Mouse (Mus musculus) gastrocnemius, postnatal 36 days (tissue): ENCODE results near the gene Plekho1. TPM values are rescaled to one million over a fixed set of nuclear protein-coding genes. Genes with fewer than 3 reads are reported as not detected.
"Not testable (repeated sequence)": the region's sequence is repeated elsewhere in the genome, so short reads cannot be mapped to it uniquely, and the experiment has no call there.

ENCODE experiments used
- DNase-seq, 2 experiments: peaks; one replicate each; pipeline ENCODE4 v3.0.0; 2022
- intact Hi-C: fragments of 180-260 bp; cut with DNase I; formaldehyde crosslinking; loops from one replicate; pipeline ENCODE4 v1.15.1; 2025
- long read RNA-seq, 2 experiments: library from polyadenylated mRNA; stranded (forward); transcript quantifications; one replicate each; pipeline ENCODE4 v2.0.0; 2021
- total RNA-seq, 2 experiments: library from RNA; stranded (reverse); gene quantifications; 2 replicates each; pipeline ENCODE4 v1.2.3; 2021

Plekho1 gene
- total RNA-seq = 10 to 100 TPM; 17.6 to 23.6 TPM
- long read RNA-seq, experiment 1, transcript Plekho1-201 (6 exons, 1,931 nt) = major isoform, 6 of 8 reads
- long read RNA-seq, experiment 1, partial matches to known transcripts = 1 of 8 reads
- long read RNA-seq, experiment 1, other reads (novel, unspliced or antisense) = 1 of 8 reads
- long read RNA-seq, experiment 2, partial matches to known transcripts = 2 of 11 reads
- long read RNA-seq, experiment 2, other reads (novel, unspliced or antisense) = 4 of 11 reads

GRCm38 (mm10) chr3:95995802-95996428 lies at the start of gene Plekho1:
Gene Plekho1, minus strand, starts transcription at chr3:95996001.
- no peak for DNase-seq
- intact Hi-C loops = no loop called here

- intact Hi-C loops, DNase-seq: not testable (repeated sequence)
These were observed 48.8 kb upstream of the Plekho1 start for GRCm38 (mm10) chr3:96044559-96044958.

GRCm38 (mm10) chr3:96043104-96043503 lies 47.3 kb upstream of the Plekho1 start:
- no peak for DNase-seq

GRCm38 (mm10) chr3:96041079-96041478 lies 45.3 kb upstream of the Plekho1 start:
- intact Hi-C loops = no loop called here
- DNase-seq = no peak

More at GRCm38 (mm10) chr3:96043104-96043503, 47.3 kb upstream of the Plekho1 start:
- intact Hi-C loops = no loop called here

GRCm38 (mm10) chr3:96040663-96041006 lies 44.8 kb upstream of the Plekho1 start:
- DNase-seq = no peak
- intact Hi-C loops = no loop called here

GRCm38 (mm10) chr3:96039857-96040662 lies 44.3 kb upstream of the Plekho1 start:
- intact Hi-C loops = no loop called here
- DNase-seq = no peak

GRCm38 (mm10) chr3:96038851-96039250 lies 43.0 kb upstream of the Plekho1 start:
- intact Hi-C loops = no loop called here
- DNase-seq = no peak

GRCm38 (mm10) chr3:96038156-96038555 lies 42.4 kb upstream of the Plekho1 start:
- intact Hi-C loops = no loop called here
- no peak for DNase-seq

- DNase-seq = no peak
- intact Hi-C loops = no loop called here
These were observed 41.0 kb upstream of the Plekho1 start for GRCm38 (mm10) chr3:96036796-96037195.

- intact Hi-C loops = no loop called here
- no peak for DNase-seq
These were observed 37.2 kb upstream of the Plekho1 start for GRCm38 (mm10) chr3:96033046-96033445.

GRCm38 (mm10) chr3:96032652-96033017 lies 36.8 kb upstream of the Plekho1 start:
- intact Hi-C loops = no loop called here
- DNase-seq = no peak

- no peak for DNase-seq
- intact Hi-C loops = no loop called here
These were observed 36.3 kb upstream of the Plekho1 start for GRCm38 (mm10) chr3:96031991-96032651.

GRCm38 (mm10) chr3:96029766-96030165 lies 34.0 kb upstream of the Plekho1 start:
- intact Hi-C loops = no loop called here
- DNase-seq = no peak

GRCm38 (mm10) chr3:96029336-96029735 lies 33.5 kb upstream of the Plekho1 start:
- DNase-seq = no peak
- intact Hi-C loops = no loop called here

GRCm38 (mm10) chr3:96027875-96028274 lies 32.1 kb upstream of the Plekho1 start:
- no peak for DNase-seq
- intact Hi-C loops = no loop called here

GRCm38 (mm10) chr3:96027145-96027544 lies 31.3 kb upstream of the Plekho1 start:
- DNase-seq = no peak
- intact Hi-C loops = no loop called here

GRCm38 (mm10) chr3:96021421-96022128 lies 25.8 kb upstream of the Plekho1 start:
- DNase-seq = no peak
- intact Hi-C loops = no loop called here

GRCm38 (mm10) chr3:96020735-96021134 lies 24.9 kb upstream of the Plekho1 start:
- intact Hi-C loops = no loop called here
- no peak for DNase-seq

GRCm38 (mm10) chr3:96017461-96017860 lies 21.7 kb upstream of the Plekho1 start:
- no peak for DNase-seq
- intact Hi-C loops = no loop called here

- intact Hi-C loops = no loop called here
- DNase-seq = no peak
These were observed 20.6 kb upstream of the Plekho1 start for GRCm38 (mm10) chr3:96016257-96016889.
